Mouse (Mus musculus) heart, embryonic 11.5 days (tissue): ENCODE data around the gene Ptpa. TPM values are rescaled to one million over a fixed set of nuclear protein-coding genes. Genes with fewer than 3 reads are reported as not detected.
"Not testable (repeated sequence)": the region's sequence is repeated elsewhere in the genome, so short reads cannot be mapped to it uniquely, and the experiment has no call there.

ENCODE experiments used
- ATAC-seq: fragments of 200-750 bp; cut with Nextera tagmentation; replicated peaks from 2 replicates; pipeline ENCODE4 v1.8.0; 2017; ENCODE audit warnings: moderate library complexity; ENCODE audit not compliant: insufficient number of reproducible peaks, low FRiP score, low TSS enrichment
- H3K27ac ChIP-seq: fragments of 300-500 bp; sonication (generic); 2 replicates; pipeline ENCODE4 v1.5.1; 2014; ENCODE audit warnings: mild to moderate bottlenecking, low read depth, low read length
- H3K27me3 ChIP-seq: fragments of 300-500 bp; sonication (generic); 2 replicates; pipeline ENCODE4 v1.6.1; 2014; ENCODE audit warnings: mild to moderate bottlenecking, low read length, mixed read lengths; ENCODE audit not compliant: control insufficient read depth, insufficient read depth
- H3K36me3 ChIP-seq: fragments of 300-500 bp; sonication (generic); 2 replicates; pipeline ENCODE4 v1.6.1; 2014; ENCODE audit warnings: mild to moderate bottlenecking, low read length, moderate library complexity, mixed read lengths; ENCODE audit not compliant: control insufficient read depth, insufficient read depth
- H3K4me1 ChIP-seq: fragments of 300-500 bp; sonication (generic); 2 replicates; pipeline ENCODE4 v1.6.1; 2014; ENCODE audit warnings: low read length; ENCODE audit not compliant: control insufficient read depth, insufficient read depth
- H3K4me2 ChIP-seq: fragments of 300-500 bp; sonication (generic); 2 replicates; pipeline ENCODE4 v1.6.1; 2014; ENCODE audit warnings: mild to moderate bottlenecking, moderate library complexity
- H3K4me3 ChIP-seq: fragments of 300-500 bp; sonication (generic); 2 replicates; pipeline ENCODE4 v1.5.1; 2014; ENCODE audit warnings: low read depth, low read length
- H3K9ac ChIP-seq: fragments of 300-500 bp; sonication (generic); 2 replicates; pipeline ENCODE4 v1.6.1; 2014; ENCODE audit warnings: mild to moderate bottlenecking, low read depth, low read length, moderate library complexity
- H3K9me3 ChIP-seq: fragments of 300-500 bp; sonication (generic); replicated peaks from 2 replicates; pipeline ENCODE4 v1.6.1; 2016; ENCODE audit warnings: low read length; ENCODE audit not compliant: control insufficient read depth
- WGBS: fragments of 180-500 bp; shearing (Covaris S2); extraction: QIAGEN DNeasy Blood & Tissue Kit; methylation state at CpG from one replicate; pipeline ENCODE4 v1.1.7; 2014; ENCODE audit not compliant: insufficient replicate concordance; 5-methylcytosine and 5-hydroxymethylcytosine counted together
- polyA plus RNA-seq: library from polyadenylated mRNA; unstranded; fragments of >200 nt; fragmentation: Nextera tagmentation; extraction: Ambion mirVana; gene quantifications from 2 replicates; pipeline ENCODE4 v1.2.1, GENCODE M21; 2014

Ptpa gene
- polyA plus RNA-seq, 1 experiment from 2014 or later: 63.5 TPM

DNA sequence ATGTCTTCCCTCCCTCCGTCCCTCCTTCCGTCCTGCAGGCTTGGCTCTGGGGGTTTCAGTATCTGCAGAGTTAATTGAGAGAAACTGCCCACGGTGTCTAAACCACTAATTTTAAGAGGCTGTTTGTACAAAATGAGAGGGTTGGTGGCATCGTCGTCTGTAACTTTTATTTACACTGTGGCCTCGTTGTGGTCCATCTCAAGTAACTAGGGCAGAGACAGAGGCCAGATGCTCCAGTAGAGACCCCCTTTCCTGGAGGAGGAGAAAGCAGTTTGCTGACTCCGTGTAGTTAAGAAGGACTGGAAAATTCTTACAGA is 768 bp downstream of the Ptpa start:
- Histone ChIP-seq H3K4me1 (peaks cover 23% of the 10 kb centered on the region), H3K9me3 (no peaks in the 10 kb centered on the region), H3K9ac (peak overlapping the region; percentile 99), H3K27me3 (no peaks in the 10 kb centered on the region), H3K36me3 (0 out of 2 replicates have a peak, but pooled peaks cover 4% of the 10 kb centered on the region), H3K4me2 (peak overlapping the region; percentile 90), H3K4me3 (peak overlapping the region; percentile 93), H3K27ac (peak overlapping the region; percentile 99)
- ATAC-seq: no peak
- 2% methylated on average over 5 of the region's 7 CpGs for WGBS

DNA sequence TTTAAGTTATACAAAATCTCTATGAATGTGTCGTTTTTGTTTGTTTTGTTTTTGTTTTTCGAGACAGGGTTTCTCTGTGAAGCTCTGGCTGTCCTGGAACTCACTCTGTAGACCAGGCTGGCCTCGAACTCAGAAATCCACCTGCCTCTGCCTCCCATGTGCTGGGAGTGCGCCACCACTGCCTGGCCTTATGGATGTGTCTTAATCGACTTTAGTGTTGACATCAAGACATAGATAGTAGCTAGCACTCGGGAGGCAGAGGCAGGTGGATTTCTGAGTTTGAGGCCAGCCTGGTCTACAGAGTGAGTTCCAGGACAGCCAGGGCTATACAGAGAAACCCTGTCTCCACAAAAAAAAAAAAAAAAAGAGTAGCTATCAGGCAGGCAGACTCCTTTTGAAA is 1.3 kb downstream of the Ptpa start:
- Histone ChIP-seq H3K4me2 (peak overlapping the region; percentile 90), H3K4me3 (peak overlapping the region; percentile 93; the same call in 1 of the 2 replicates), H3K4me1 (peaks cover 23% of the 10 kb centered on the region)
- H3K27me3 ChIP-seq, ATAC-seq, H3K9me3 ChIP-seq, H3K36me3 ChIP-seq, H3K9ac ChIP-seq, H3K27ac ChIP-seq: not testable (repeated sequence)
- WGBS: 68% methylated on average over 6 of the region's 6 CpGs

DNA sequence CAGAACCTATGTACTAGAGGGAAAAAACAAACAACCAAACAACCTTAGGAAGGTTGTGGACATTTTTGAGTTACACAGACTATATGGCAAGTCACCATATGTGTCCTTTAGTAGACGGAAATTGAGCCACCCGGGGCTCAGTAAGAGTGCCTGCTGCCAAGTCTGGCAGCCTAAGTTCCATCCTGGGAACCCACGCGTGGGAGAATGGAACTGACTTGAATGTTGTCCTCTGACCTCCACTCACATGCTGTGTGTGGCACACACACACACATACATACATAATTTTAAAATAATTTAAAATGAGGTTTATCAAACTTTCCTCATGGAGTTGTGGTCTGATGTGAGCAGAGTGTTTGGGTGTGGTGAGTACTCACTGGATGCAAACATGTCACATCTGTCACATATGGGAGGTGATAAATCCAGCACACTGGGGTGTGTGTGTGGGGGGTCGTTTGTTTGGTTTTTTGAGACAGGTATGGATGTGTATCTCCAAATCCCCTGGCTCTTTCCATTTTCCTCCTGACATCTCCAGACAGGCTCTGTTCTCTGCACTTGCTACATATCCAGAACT is 1.8 kb downstream of the Ptpa start:
- H3K27me3 ChIP-seq: no peaks in the 10 kb centered on the region
- H3K27ac ChIP-seq: no peak overlapping the region
- H3K9ac ChIP-seq: no peak overlapping the region
- H3K4me1 ChIP-seq: peaks cover 23% of the 10 kb centered on the region
- H3K4me2 ChIP-seq: peak overlapping the region; percentile 90
- ATAC-seq: no peak
- H3K4me3 ChIP-seq: no peak overlapping the region
- 71% methylated on average over 5 of the region's 5 CpGs for WGBS
- 0 out of 2 replicates have a peak, but pooled peaks cover 3% of the 10 kb centered on the region for H3K36me3 ChIP-seq
- no peaks in the 10 kb centered on the region for H3K9me3 ChIP-seq

DNA sequence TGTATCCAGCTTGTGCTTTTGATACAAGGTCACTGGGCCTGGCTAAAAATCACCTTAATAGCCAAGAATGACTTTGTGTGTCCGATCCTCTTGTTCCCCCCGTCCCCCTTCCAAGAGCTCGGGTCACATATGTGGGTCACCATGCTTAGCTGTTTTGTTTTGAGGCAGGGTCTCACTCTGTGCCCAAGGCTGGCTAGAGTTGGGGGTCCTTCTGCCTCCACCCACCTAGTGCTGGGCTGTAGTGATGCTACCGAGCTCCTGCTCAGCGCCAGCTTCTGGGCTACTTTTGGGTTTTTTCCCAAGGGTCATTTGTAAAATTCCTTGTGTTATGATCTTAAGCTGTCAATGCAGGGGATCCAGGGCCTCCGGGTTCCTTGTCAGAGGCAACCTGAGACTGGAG is 2.4 kb downstream of the Ptpa start:
- Histone ChIP-seq H3K4me1 (peaks cover 23% of the 10 kb centered on the region), H3K9me3 (no peaks in the 10 kb centered on the region), H3K9ac (0 out of 2 replicates have a peak overlapping the region, but pooled peaks have one; percentile 43), H3K27ac (no peak overlapping the region), H3K4me3 (no peak overlapping the region), H3K36me3 (no peaks in the 10 kb centered on the region), H3K4me2 (peak overlapping the region; percentile 90), H3K27me3 (no peaks in the 10 kb centered on the region)
- WGBS: 80% methylated on average over 6 of the region's 6 CpGs
- no peak for ATAC-seq

DNA sequence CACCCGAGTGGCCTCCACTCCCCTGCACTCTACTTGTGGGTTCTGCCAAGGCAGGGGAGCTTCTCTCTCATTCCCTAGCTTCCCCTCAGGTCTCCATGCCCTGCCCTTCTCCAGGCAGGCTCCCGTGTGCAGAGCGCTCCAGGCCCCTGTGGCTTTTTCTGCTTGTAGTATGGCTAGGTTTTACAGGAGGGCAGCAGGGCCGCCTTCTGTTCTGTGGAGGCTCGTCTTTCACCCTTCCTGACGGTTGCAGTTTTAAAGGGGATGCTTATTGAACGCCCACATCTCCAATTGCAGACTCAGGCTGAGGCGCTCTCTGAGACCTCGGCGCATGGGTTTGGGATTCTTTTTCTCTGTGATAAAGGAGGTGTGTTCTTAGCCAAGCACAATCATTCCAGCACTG is 3.3 kb downstream of the Ptpa start:
- Histone ChIP-seq H3K9me3 (no peaks in the 10 kb centered on the region), H3K4me1 (peaks cover 23% of the 10 kb centered on the region), H3K27me3 (no peaks in the 10 kb centered on the region), H3K9ac (peak overlapping the region; percentile 43; the same call in 1 of the 2 replicates), H3K4me3 (peak overlapping the region; percentile 3; the same call in 1 of the 2 replicates), H3K27ac (peak overlapping the region; percentile 47; the same call in 1 of the 2 replicates), H3K4me2 (peak overlapping the region; percentile 90), H3K36me3 (no peaks in the 10 kb centered on the region)
- WGBS: 32% methylated on average over 10 of the region's 10 CpGs
- no peak for ATAC-seq

DNA sequence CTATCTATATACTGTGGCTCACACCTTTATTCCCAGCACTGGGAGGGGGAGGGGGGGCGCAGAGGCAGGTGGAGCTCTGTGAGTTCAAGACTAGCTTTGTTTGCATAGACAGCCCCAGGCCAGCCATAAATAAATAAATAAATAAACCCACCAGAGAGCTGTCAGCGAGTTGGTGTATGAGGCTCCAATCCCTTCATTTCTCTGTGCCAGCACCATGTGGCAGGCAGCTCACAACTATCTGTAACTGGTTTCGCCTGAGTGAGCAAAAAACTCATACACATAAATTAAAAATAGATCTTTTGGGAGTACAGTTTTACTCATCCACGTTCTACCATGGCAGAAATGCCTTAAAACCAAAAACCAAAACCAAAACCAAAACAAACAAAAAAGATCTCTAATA is 5.6 kb downstream of the Ptpa start:
- H3K27ac ChIP-seq: no peak overlapping the region
- no peak overlapping the region for H3K9ac ChIP-seq
- 87% methylated on average over 4 of the region's 4 CpGs for WGBS
- H3K9me3 ChIP-seq: no peaks in the 10 kb centered on the region
- no peaks in the 10 kb centered on the region for H3K36me3 ChIP-seq
- H3K4me2 ChIP-seq: no peak overlapping the region
- H3K4me1 ChIP-seq: peaks cover 18% of the 10 kb centered on the region
- no peak for ATAC-seq
- no peaks in the 10 kb centered on the region for H3K27me3 ChIP-seq
- H3K4me3 ChIP-seq: no peak overlapping the region

DNA sequence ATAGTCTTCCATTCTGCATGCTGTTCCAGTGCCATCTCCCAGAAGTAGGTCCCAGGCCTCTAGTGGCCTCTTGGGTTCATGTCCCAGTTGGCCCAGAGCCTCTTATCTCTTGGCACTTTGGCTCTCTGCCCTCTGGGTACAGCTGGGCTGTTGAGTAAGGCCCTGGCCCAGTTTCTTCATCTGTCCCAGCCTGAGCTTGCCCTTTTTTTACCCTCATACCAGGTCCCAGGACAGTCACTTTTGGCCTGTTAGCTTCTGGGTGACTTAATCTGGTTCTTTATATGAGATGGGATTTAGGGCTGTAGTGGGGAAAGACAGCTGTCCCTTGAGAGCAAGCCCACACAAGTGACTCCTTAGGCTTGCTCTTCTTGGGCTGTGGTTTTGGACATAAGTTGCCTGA is 13.3 kb downstream of the Ptpa start:
- Histone ChIP-seq H3K27me3 (no peaks in the 10 kb centered on the region), H3K4me1 (no peaks in the 10 kb centered on the region), H3K4me3 (no peak overlapping the region), H3K9me3 (no peaks in the 10 kb centered on the region), H3K27ac (no peak overlapping the region), H3K4me2 (no peak overlapping the region), H3K36me3 (peaks cover 45% of the 10 kb centered on the region), H3K9ac (no peak overlapping the region)
- no peak for ATAC-seq

DNA sequence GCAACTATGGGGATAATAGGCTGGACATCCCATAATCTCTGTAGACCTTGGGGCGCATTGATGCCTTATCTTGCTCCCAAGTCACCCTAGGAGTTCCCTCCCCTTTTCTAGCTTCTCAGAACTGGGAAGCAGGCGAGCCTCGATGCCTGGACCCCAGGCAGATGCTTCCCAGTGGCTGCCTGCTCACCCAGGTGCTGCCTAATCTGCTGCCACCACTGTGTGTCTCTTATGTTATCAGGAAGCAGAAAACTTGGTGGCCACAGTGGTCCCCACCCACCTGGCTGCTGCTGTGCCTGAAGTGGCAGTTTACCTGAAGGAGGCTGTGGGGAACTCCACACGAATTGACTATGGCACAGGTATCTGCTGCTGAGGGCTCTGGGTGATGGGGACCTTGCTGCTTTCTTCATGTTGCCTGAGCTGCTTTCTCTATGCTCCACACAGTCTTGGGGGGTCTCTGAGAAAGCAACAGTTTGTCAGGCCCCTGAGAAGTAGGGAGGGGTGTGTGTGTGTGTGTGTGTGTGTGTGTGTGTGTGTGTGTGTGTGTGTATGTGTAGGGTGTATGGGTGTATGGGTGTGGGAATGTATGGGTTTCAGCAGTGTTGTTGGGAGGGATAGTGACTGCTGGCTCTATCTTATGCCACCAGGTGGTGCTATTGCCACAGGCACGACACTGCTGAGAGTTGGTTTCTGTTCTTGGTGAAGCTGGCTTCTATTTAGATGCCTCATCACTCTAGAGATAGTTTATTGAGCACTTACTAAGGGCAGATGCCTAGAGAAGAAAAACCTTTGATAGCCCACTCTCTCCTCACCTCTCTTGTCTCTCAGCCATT is 19.7 kb downstream of the Ptpa start:
- H3K27ac ChIP-seq: no peak overlapping the region
- no peaks in the 10 kb centered on the region for H3K27me3 ChIP-seq
- 47% methylated on average over 5 of the region's 5 CpGs for WGBS
- no peak overlapping the region for H3K4me3 ChIP-seq
- H3K36me3 ChIP-seq: peaks cover 49% of the 10 kb centered on the region
- H3K4me1 ChIP-seq: peaks cover 17% of the 10 kb centered on the region
- H3K9me3 ChIP-seq: no peaks in the 10 kb centered on the region
- no peak for ATAC-seq
- no peak overlapping the region for H3K9ac ChIP-seq
- H3K4me2 ChIP-seq: no peak overlapping the region

DNA sequence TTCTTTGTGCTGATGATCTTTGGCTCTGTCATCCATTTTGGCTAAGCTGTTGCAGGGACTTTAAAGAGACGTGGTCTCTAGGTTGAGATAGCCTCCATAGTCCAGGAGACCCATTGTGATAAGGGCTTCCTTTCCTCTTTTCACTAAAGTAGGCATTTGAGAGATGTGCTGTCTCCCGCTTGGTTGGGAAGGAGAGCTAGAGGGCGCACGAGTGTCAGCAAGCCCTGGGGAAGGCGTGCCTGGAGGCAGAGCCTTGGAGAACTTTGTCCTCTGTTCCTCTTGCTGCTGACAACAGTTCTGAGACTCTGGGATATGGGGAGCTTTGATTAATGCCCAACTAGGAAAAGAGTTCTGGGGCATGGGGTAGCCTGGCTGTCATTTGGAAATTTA is 20.3 kb downstream of the Ptpa start:
- Histone ChIP-seq H3K36me3 (peaks cover 44% of the 10 kb centered on the region), H3K4me1 (peaks cover 23% of the 10 kb centered on the region), H3K27ac (no peak overlapping the region), H3K27me3 (no peaks in the 10 kb centered on the region), H3K4me2 (no peak overlapping the region), H3K9ac (no peak overlapping the region), H3K9me3 (no peaks in the 10 kb centered on the region), H3K4me3 (no peak overlapping the region)
- 60% methylated on average over 5 of the region's 5 CpGs for WGBS
- ATAC-seq: no peak
